Mouse (Mus musculus): ENCODE results near the gene Mrpl33. TPM values are rescaled to one million over a fixed set of nuclear protein-coding genes. Genes with fewer than 3 reads are reported as not detected.
"Not testable (repeated sequence)": the region's sequence is repeated elsewhere in the genome, so short reads cannot be mapped to it uniquely, and the experiment has no call there.

Mrpl33 gene
- total and polyA plus RNA-seq, 3 experiments, result 5.0 to 172 (median 102) TPM

- Histone ChIP-seq H3K4me1 (ENCODE audit: insufficient read depth, low read depth, low read length) (no peaks in the 10 kb centered on the region), H3K4me3 (ENCODE audit: low read depth, low read length) (no peak overlapping the region), H3K27me3 (ENCODE audit: insufficient read depth, low read length) (no peaks in the 10 kb centered on the region), H3K36me3 (replicated peaks) (peaks cover 65% of the 10 kb centered on the region), H3K9me3 (replicated peaks) (no peaks in the 10 kb centered on the region)
- ATAC-seq (ENCODE audit: extremely low read depth, insufficient number of reproducible peaks, low FRiP score, poor library complexity, severe bottlenecking) (no peak), DNase-seq (ENCODE audit: low spot score) (no peak)
- TF ChIP-seq CTCF (IDR thresholded peaks at IDR 0.05; ENCODE audit: low read depth, low read length) (no peak), GATA2 (IDR thresholded peaks at IDR 0.05; ENCODE audit: borderline replicate concordance, low read depth, low read length) (no peak), TAL1 (conservative IDR thresholded peaks at IDR 0.05; ENCODE audit: low read depth, low read length) (no peak), GATA1 (IDR thresholded peaks at IDR 0.05; ENCODE audit: borderline replicate concordance, low read length) (no peak), POLR2AphosphoS5 (IDR thresholded peaks at IDR 0.05; ENCODE audit: insufficient replicate concordance, low read depth, low read length) (no peak)
These were observed 31.8 kb downstream of the Mrpl33 start for GRCm38 (mm10) chr5:31628555-31628954.

GRCm38 (mm10) chr5:31630064-31630463 lies 33.3 kb downstream of the Mrpl33 start:
- Histone ChIP-seq H3K9me3 (replicated peaks) (no peaks in the 10 kb centered on the region), H3K4me1 (ENCODE audit: insufficient read depth, low read depth, low read length) (no peaks in the 10 kb centered on the region), H3K27me3 (ENCODE audit: insufficient read depth, low read length) (no peaks in the 10 kb centered on the region), H3K4me3 (ENCODE audit: low read depth, low read length) (no peak overlapping the region), H3K36me3 (replicated peaks) (peaks cover 65% of the 10 kb centered on the region)
- no peak for ATAC-seq (ENCODE audit: extremely low read depth, insufficient number of reproducible peaks, low FRiP score, poor library complexity, severe bottlenecking)
- TF ChIP-seq POLR2AphosphoS5 (IDR thresholded peaks at IDR 0.05; ENCODE audit: insufficient replicate concordance, low read depth, low read length) (no peak), GATA2 (IDR thresholded peaks at IDR 0.05; ENCODE audit: borderline replicate concordance, low read depth, low read length) (no peak), CTCF (IDR thresholded peaks at IDR 0.05; ENCODE audit: low read depth, low read length) (no peak), TAL1 (conservative IDR thresholded peaks at IDR 0.05; ENCODE audit: low read depth, low read length) (no peak), GATA1 (IDR thresholded peaks at IDR 0.05; ENCODE audit: borderline replicate concordance, low read length) (no peak)
- DNase-seq (ENCODE audit: low spot score), result no peak

GRCm38 (mm10) chr5:31631169-31631568 lies 34.4 kb downstream of the Mrpl33 start:
- H3K27me3 ChIP-seq (ENCODE audit: insufficient read depth, low read length); ATAC-seq (ENCODE audit: extremely low read depth, insufficient number of reproducible peaks, low FRiP score, poor library complexity, severe bottlenecking); H3K9me3 ChIP-seq (replicated peaks); H3K4me3 ChIP-seq (ENCODE audit: low read depth, low read length); H3K4me1 ChIP-seq (ENCODE audit: insufficient read depth, low read depth, low read length); DNase-seq (ENCODE audit: low spot score): not testable (repeated sequence)
- peaks cover 59% of the 10 kb centered on the region for H3K36me3 ChIP-seq (replicated peaks)

GRCm38 (mm10) chr5:31634161-31634560 lies 37.4 kb downstream of the Mrpl33 start:
- Histone ChIP-seq H3K9me3 (replicated peaks) (no peaks in the 10 kb centered on the region), H3K36me3 (replicated peaks) (peaks cover 60% of the 10 kb centered on the region), H3K27me3 (ENCODE audit: insufficient read depth, low read length) (no peaks in the 10 kb centered on the region), H3K4me3 (ENCODE audit: low read depth, low read length) (no peak overlapping the region), H3K4me1 (ENCODE audit: insufficient read depth, low read depth, low read length) (no peaks in the 10 kb centered on the region)
- no peak for TF ChIP-seq GATA2 (IDR thresholded peaks at IDR 0.05; ENCODE audit: borderline replicate concordance, low read depth, low read length)
- ATAC-seq (ENCODE audit: extremely low read depth, insufficient number of reproducible peaks, low FRiP score, poor library complexity, severe bottlenecking) (no peak), DNase-seq (ENCODE audit: low spot score) (no peak)

GRCm38 (mm10) chr5:31634679-31635078 lies 37.9 kb downstream of the Mrpl33 start:
- TF ChIP-seq GATA2 (IDR thresholded peaks at IDR 0.05; ENCODE audit: borderline replicate concordance, low read depth, low read length), result no peak
- TF ChIP-seq POLR2AphosphoS5 (IDR thresholded peaks at IDR 0.05; ENCODE audit: insufficient replicate concordance, low read depth, low read length), result no peak
- no peak for TF ChIP-seq GATA1 (IDR thresholded peaks at IDR 0.05; ENCODE audit: borderline replicate concordance, low read length)
- no peak for TF ChIP-seq CTCF (IDR thresholded peaks at IDR 0.05; ENCODE audit: low read depth, low read length)
- no peak for TF ChIP-seq TAL1 (conservative IDR thresholded peaks at IDR 0.05; ENCODE audit: low read depth, low read length)
- H3K36me3 ChIP-seq (replicated peaks), result peaks cover 61% of the 10 kb centered on the region
- H3K4me3 ChIP-seq (ENCODE audit: low read depth, low read length), result no peak overlapping the region
- no peaks in the 10 kb centered on the region for H3K4me1 ChIP-seq (ENCODE audit: insufficient read depth, low read depth, low read length)
- H3K9me3 ChIP-seq (replicated peaks), result no peaks in the 10 kb centered on the region
- no peak for ATAC-seq (ENCODE audit: extremely low read depth, insufficient number of reproducible peaks, low FRiP score, poor library complexity, severe bottlenecking)
- no peak for DNase-seq (ENCODE audit: low spot score)
- no peaks in the 10 kb centered on the region for H3K27me3 ChIP-seq (ENCODE audit: insufficient read depth, low read length)

GRCm38 (mm10) chr5:31636636-31637253 lies 40.0 kb downstream of the Mrpl33 start:
- Histone ChIP-seq H3K27me3 (ENCODE audit: insufficient read depth, low read length) (no peaks in the 10 kb centered on the region), H3K9me3 (replicated peaks) (no peaks in the 10 kb centered on the region), H3K4me1 (ENCODE audit: insufficient read depth, low read depth, low read length) (no peaks in the 10 kb centered on the region), H3K4me3 (ENCODE audit: low read depth, low read length) (no peak overlapping the region), H3K36me3 (replicated peaks) (peaks cover 66% of the 10 kb centered on the region)
- TF ChIP-seq TAL1 (conservative IDR thresholded peaks at IDR 0.05; ENCODE audit: low read depth, low read length), result no peak
- TF ChIP-seq POLR2AphosphoS5 (IDR thresholded peaks at IDR 0.05; ENCODE audit: insufficient replicate concordance, low read depth, low read length), result no peak
- no peak for TF ChIP-seq GATA1 (IDR thresholded peaks at IDR 0.05; ENCODE audit: borderline replicate concordance, low read length)
- no peak for TF ChIP-seq GATA2 (IDR thresholded peaks at IDR 0.05; ENCODE audit: borderline replicate concordance, low read depth, low read length)
- TF ChIP-seq CTCF (IDR thresholded peaks at IDR 0.05; ENCODE audit: low read depth, low read length), result no peak
- no peak for DNase-seq (ENCODE audit: low spot score)
- no peak for ATAC-seq (ENCODE audit: extremely low read depth, insufficient number of reproducible peaks, low FRiP score, poor library complexity, severe bottlenecking)

- DNase-seq (ENCODE audit: low spot score) (no peak), ATAC-seq (ENCODE audit: extremely low read depth, insufficient number of reproducible peaks, low FRiP score, poor library complexity, severe bottlenecking) (no peak)
- Histone ChIP-seq H3K4me1 (ENCODE audit: insufficient read depth, low read depth, low read length) (no peaks in the 10 kb centered on the region), H3K27me3 (ENCODE audit: insufficient read depth, low read length) (no peaks in the 10 kb centered on the region), H3K36me3 (replicated peaks) (peaks cover 81% of the 10 kb centered on the region), H3K4me3 (ENCODE audit: low read depth, low read length) (no peak overlapping the region), H3K9me3 (replicated peaks) (no peaks in the 10 kb centered on the region)
- TF ChIP-seq GATA2 (IDR thresholded peaks at IDR 0.05; ENCODE audit: borderline replicate concordance, low read depth, low read length) (no peak), TAL1 (conservative IDR thresholded peaks at IDR 0.05; ENCODE audit: low read depth, low read length) (no peak), CTCF (IDR thresholded peaks at IDR 0.05; ENCODE audit: low read depth, low read length) (no peak), GATA1 (IDR thresholded peaks at IDR 0.05; ENCODE audit: borderline replicate concordance, low read length) (no peak), POLR2AphosphoS5 (IDR thresholded peaks at IDR 0.05; ENCODE audit: insufficient replicate concordance, low read depth, low read length) (no peak)
These were observed 43.8 kb downstream of the Mrpl33 start for GRCm38 (mm10) chr5:31640542-31640941.
